12 mouse cellular contexts compared by ENCODE assay signal in the genomic region with DNA sequence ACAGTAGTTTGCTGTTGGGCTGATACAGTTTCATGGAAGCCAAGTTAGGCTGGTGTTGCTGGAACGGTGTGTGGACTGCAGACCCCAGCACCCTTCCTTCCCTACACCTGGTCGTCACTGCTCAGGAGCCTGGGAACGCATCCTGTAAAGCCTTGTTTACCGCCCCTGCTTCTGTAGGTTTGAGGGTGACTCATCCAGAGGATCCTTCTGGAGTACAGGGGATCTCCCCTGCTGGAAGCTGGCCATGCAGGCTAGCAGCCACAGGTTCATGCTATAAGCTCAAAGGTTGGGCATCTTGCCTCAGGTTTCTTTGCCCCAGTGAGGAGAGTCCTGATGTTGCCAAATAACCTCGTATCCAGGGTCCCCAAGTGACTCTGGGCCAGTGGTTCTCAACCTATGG.
DNase-seq lines count a peak whose midpoint lies in the region; ATAC-seq and TF ChIP-seq lines count a peak whose summit lies in the region.
"Had no signal": no experiment of that assay in that cellular context is flagged by ENCODE, and none has a peak within 500 bp of the region (broad histone marks: within the 10 kb centered on the region; RNA-seq: fewer than 3 reads in every experiment).

No protein-coding gene starts in this region.

- no peaks in the 10 kb centered on the region for H3K36me3 ChIP-seq in heart, embryonic 10.5 days
- H3K36me3 ChIP-seq in heart, embryonic 11.5 days (ENCODE audit: control insufficient read depth, insufficient read depth, low read length) = no peaks in the 10 kb centered on the region
- no peaks in the 10 kb centered on the region for H3K36me3 ChIP-seq in kidney, embryonic 16.5 days (ENCODE audit: insufficient read depth, low read length)
- H3K36me3 ChIP-seq in stomach, embryonic 15.5 days = no peaks in the 10 kb centered on the region

- peaks cover 25% of the 10 kb centered on the region for H3K27me3 ChIP-seq in heart, embryonic 10.5 days (ENCODE audit: insufficient read depth, poor library complexity, severe bottlenecking)
- H3K27me3 ChIP-seq in heart, embryonic 11.5 days (ENCODE audit: control insufficient read depth, insufficient read depth, low read length) = peaks cover 4% of the 10 kb centered on the region
- H3K27me3 ChIP-seq in kidney, embryonic 16.5 days (ENCODE audit: insufficient read depth, low read length) = no peaks in the 10 kb centered on the region
- H3K27me3 ChIP-seq in Patski = no peaks in the 10 kb centered on the region
- H3K27me3 ChIP-seq in stomach, embryonic 15.5 days (replicated peaks) = no peaks in the 10 kb centered on the region

- H3K4me3 ChIP-seq in heart, embryonic 10.5 days = no peak overlapping the region
- no peak overlapping the region for H3K4me3 ChIP-seq in heart, embryonic 11.5 days (ENCODE audit: low read depth, low read length)
- no peak overlapping the region for H3K4me3 ChIP-seq in kidney, embryonic 16.5 days (ENCODE audit: low read length)
- H3K4me3 ChIP-seq in stomach, embryonic 15.5 days (replicated peaks) = no peak overlapping the region
- H3K4me3 ChIP-seq: gastrocnemius, adult 2 months; left cerebral cortex, adult 2 months had no signal

- no peak overlapping the region for H3K9ac ChIP-seq in heart, embryonic 11.5 days (ENCODE audit: low read depth, low read length)
- H3K9ac ChIP-seq in kidney, embryonic 16.5 days (replicated peaks; ENCODE audit: low read length) = no peak overlapping the region; the same call in 1 of the 2 replicates
- H3K9ac ChIP-seq in stomach, embryonic 15.5 days = no peak overlapping the region

- TF ChIP-seq CTCF in Patski (IDR thresholded peaks at IDR 0.05) = no peak

- peak overlapping the region; percentile 77 for H3K27ac ChIP-seq in heart, embryonic 10.5 days
- no peak overlapping the region for H3K27ac ChIP-seq in heart, embryonic 11.5 days (ENCODE audit: low read depth, low read length)
- 0 out of 2 replicates have a peak overlapping the region, but pooled peaks have one; percentile 18 for H3K27ac ChIP-seq in kidney, embryonic 16.5 days (ENCODE audit: low read length)
- 0 out of 2 replicates have a peak overlapping the region, but pooled peaks have one; percentile 7 for H3K27ac ChIP-seq in stomach, embryonic 15.5 days
- H3K27ac ChIP-seq: gastrocnemius, adult 2 months; left cerebral cortex, adult 2 months had no signal

- peaks cover 27% of the 10 kb centered on the region for H3K4me1 ChIP-seq in heart, embryonic 10.5 days
- peaks cover 21% of the 10 kb centered on the region for H3K4me1 ChIP-seq in heart, embryonic 11.5 days (ENCODE audit: control insufficient read depth, insufficient read depth, low read length)
- peaks cover 13% of the 10 kb centered on the region for H3K4me1 ChIP-seq in kidney, embryonic 16.5 days (ENCODE audit: insufficient read depth, low read length)
- H3K4me1 ChIP-seq in stomach, embryonic 15.5 days = peaks cover 16% of the 10 kb centered on the region

- DNase-seq in heart, embryonic 10.5 days (ENCODE audit: low spot score) = no peak
- DNase-seq in kidney, postnatal 36 days = no peak
- peak; percentile 65 for DNase-seq in Patski (ENCODE audit: low read depth, low spot score)
- DNase-seq: gastrocnemius, adult 2 months; lung, adult 2 months; right cerebral cortex, postnatal 14 days; thymus, adult 2 months had no signal

- CTCF ChIA-PET in Patski (lab: Charles Lee) = interaction anchor here (1.3 to 1.4 kb wide), 2 partner anchors 18 to 92 kb away, joined by 3 read pairs; no protein-coding TSS in a partner anchor

- WGBS in heart, embryonic 10.5 days = 76% methylated on average over 5 of the region's 5 CpGs
- 70% methylated on average over 5 of the region's 5 CpGs for WGBS in heart, embryonic 11.5 days (ENCODE audit: insufficient replicate concordance)
- WGBS in kidney, embryonic 16.5 days = 62% methylated on average over 5 of the region's 5 CpGs
- WGBS in stomach, embryonic 15.5 days = 62% methylated on average over 5 of the region's 5 CpGs

- POLR2A ChIA-PET in Patski (lab: Charles Lee) = interaction anchor here (1.6 kb wide), 1 partner anchor 24 kb away, joined by 6 read pairs; no protein-coding TSS in a partner anchor

- no peak for ATAC-seq in heart, embryonic 11.5 days (replicated peaks; ENCODE audit: insufficient number of reproducible peaks, low FRiP score, low TSS enrichment)
- ATAC-seq in kidney, embryonic 16.5 days (ENCODE audit: low FRiP score, low TSS enrichment) = peak; percentile 16; the same call in 1 of the 2 replicates
- peak; percentile 61 for ATAC-seq in Patski
- no peak for ATAC-seq in stomach, embryonic 15.5 days (ENCODE audit: insufficient read depth, low FRiP score, low read depth)
- ATAC-seq in cerebellum, adult (ENCODE audit: insufficient number of reproducible peaks, low FRiP score, low TSS enrichment) = no peak

- H3K9me3 ChIP-seq in heart, embryonic 10.5 days = 0 out of 2 replicates have a peak, but pooled peaks cover 3% of the 10 kb centered on the region
- no peaks in the 10 kb centered on the region for H3K9me3 ChIP-seq in heart, embryonic 11.5 days (replicated peaks; ENCODE audit: control insufficient read depth, low read length)
- H3K9me3 ChIP-seq in kidney, embryonic 16.5 days (ENCODE audit: low read length) = no peaks in the 10 kb centered on the region
- no peaks in the 10 kb centered on the region for H3K9me3 ChIP-seq in stomach, embryonic 15.5 days

- no peak overlapping the region for H3K4me2 ChIP-seq in heart, embryonic 11.5 days
- no peak overlapping the region for H3K4me2 ChIP-seq in kidney, embryonic 16.5 days (replicated peaks; ENCODE audit: low read depth, low read length)
- H3K4me2 ChIP-seq in stomach, embryonic 15.5 days = no peak overlapping the region

- in situ Hi-C loops in Patski (cut with MboI; ENCODE audit: low pct_unique_long_range_greater_than_20kb) = no loop called here

Comparison
In these comparisons a context has a peak if more than half of its experiments do, and no peak if none do; other contexts are left out.
1. ATAC-seq: peak in kidney, embryonic 16.5 days (single experiment) and Patski (single experiment); none in heart, embryonic 11.5 days (single experiment), stomach, embryonic 15.5 days (single experiment) and cerebellum, adult (single experiment).